Mouse (Mus musculus) heart, adult 2 months (tissue): ENCODE data around the gene Cmpk2. TPM values are rescaled to one million over a fixed set of nuclear protein-coding genes. Genes with fewer than 3 reads are reported as not detected.
A peak's percentile ranks its signal among the peaks of the same experiment; 100 is the strongest.

Source experiments
- DNase-seq, 2 experiments: peaks; one replicate each; pipeline ENCODE4 v3.0.0; 2021
- H3K27ac ChIP-seq: fragments of 200-600 bp; 2 replicates; pipeline ENCODE4 v1.8.1; 2022
- H3K27me3 ChIP-seq: fragments of 200-500 bp; 2 replicates; pipeline ENCODE4 v1.6.1; 2012; ENCODE audit warnings: mild to moderate bottlenecking, low read length, inconsistent platforms, mixed read lengths; ENCODE audit not compliant: control insufficient read depth, insufficient read depth
- H3K36me3 ChIP-seq: fragments of 200-500 bp; 2 replicates; pipeline ENCODE4 v1.6.1; 2012; ENCODE audit warnings: low read length, inconsistent platforms; ENCODE audit not compliant: control insufficient read depth, insufficient read depth
- H3K4me1 ChIP-seq: fragments of 200-500 bp; 2 replicates; pipeline ENCODE4 v1.6.1; 2011; ENCODE audit warnings: low read length; ENCODE audit not compliant: control insufficient read depth, insufficient read depth
- H3K4me3 ChIP-seq: fragments of 200-600 bp; 2 replicates; pipeline ENCODE4 v1.8.1; 2022
- H3K79me2 ChIP-seq: fragments of 200-500 bp; replicated peaks from 2 replicates; pipeline ENCODE4 v1.6.1; 2012; ENCODE audit warnings: mild to moderate bottlenecking, inconsistent platforms, low read length, moderate library complexity, mixed read lengths; ENCODE audit not compliant: control insufficient read depth, insufficient read depth
- H3K9ac ChIP-seq: fragments of 200-500 bp; 2 replicates; pipeline ENCODE4 v1.6.1; 2012; ENCODE audit warnings: low read depth, mild to moderate bottlenecking, control low read depth, inconsistent platforms, low read length, mixed read lengths
- CTCF ChIP-seq: fragments of 200-600 bp; IDR thresholded peaks from 2 replicates; pipeline ENCODE4 v1.8.1; 2022; ENCODE audit warnings: antibody characterized with exemption, mild to moderate bottlenecking, moderate library complexity
- EP300 ChIP-seq: fragments of 200-500 bp; IDR thresholded peaks from 2 replicates; pipeline ENCODE4 v1.6.1; 2011; ENCODE audit warnings: low read depth, low read length, control low read depth; ENCODE audit not compliant: insufficient read depth
- POLR2A ChIP-seq: fragments of 200-500 bp; IDR thresholded peaks from 2 replicates; pipeline ENCODE4 v1.6.1; 2011; ENCODE audit warnings: mild to moderate bottlenecking, low read depth, low read length, control low read depth; ENCODE audit not compliant: insufficient read depth
- WGBS: fragments of 180-500 bp; shearing (Covaris S2); methylation state at CpG from one replicate; pipeline ENCODE4 v1.1.7; 2018; 5-methylcytosine and 5-hydroxymethylcytosine counted together
- intact Hi-C: fragments of 180-260 bp; cut with DNase I; formaldehyde crosslinking; loops from one replicate; pipeline ENCODE4 v1.15.1; 2025
- polyA plus RNA-seq: library from polyadenylated mRNA; depleted of rRNA; stranded (reverse); fragments of >200 nt; gene quantifications from 2 replicates; pipeline ENCODE4 v1.2.3, GENCODE M21; 2012
- total RNA-seq, 2 experiments: library from RNA; stranded (reverse); gene quantifications; 2 replicates each; pipeline ENCODE4 v1.2.3; 2021

Gene Cmpk2
- total and polyA plus RNA-seq, 3 experiments, result 3.8 to 4.5 (median 4.2) TPM

DNA sequence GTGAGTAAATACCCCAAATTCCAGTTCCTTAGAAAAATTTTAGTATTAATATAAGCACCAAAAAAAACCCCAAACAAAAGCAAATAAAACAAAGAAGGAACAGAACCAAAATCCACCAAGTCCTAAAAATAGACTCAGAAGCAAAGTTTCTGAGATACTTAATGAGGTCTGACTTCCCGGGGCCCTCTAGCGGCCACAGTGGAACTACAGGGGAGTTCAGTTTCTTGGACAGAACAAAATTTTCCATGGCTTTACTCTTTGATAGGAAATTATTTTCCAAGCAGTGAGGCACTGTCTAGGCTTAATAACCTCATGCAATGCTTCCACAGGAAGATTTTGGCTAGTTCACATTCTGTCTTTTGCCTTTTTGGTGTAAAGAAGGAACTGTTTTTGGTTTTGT, 24.9 kb upstream of the Cmpk2 start:
- Histone ChIP-seq H3K36me3 (peaks cover 45% of the 10 kb centered on the region), H3K4me3 (no peak overlapping the region), H3K79me2 (no peaks in the 10 kb centered on the region), H3K27ac (peak overlapping the region; percentile 24; the same call in 1 of the 2 replicates), H3K27me3 (no peaks in the 10 kb centered on the region; the same call in 1 of the 2 replicates), H3K9ac (no peak overlapping the region), H3K4me1 (peaks cover 15% of the 10 kb centered on the region)
- TF ChIP-seq CTCF, result peak; percentile 97
- 0 out of 2 replicates have a peak, but pooled peaks have one; percentile 40 for TF ChIP-seq EP300
- TF ChIP-seq POLR2A, result no peak
- WGBS, result 2% methylated on average over 2 of the region's 2 CpGs
- DNase-seq, result peak; percentile 82 to 90
- intact Hi-C loops, result loop anchor here (2.0 to 10.0 kb wide), 2 partner anchors 15 to 1349 kb away; partner anchors contain the start of gene Id2

DNA sequence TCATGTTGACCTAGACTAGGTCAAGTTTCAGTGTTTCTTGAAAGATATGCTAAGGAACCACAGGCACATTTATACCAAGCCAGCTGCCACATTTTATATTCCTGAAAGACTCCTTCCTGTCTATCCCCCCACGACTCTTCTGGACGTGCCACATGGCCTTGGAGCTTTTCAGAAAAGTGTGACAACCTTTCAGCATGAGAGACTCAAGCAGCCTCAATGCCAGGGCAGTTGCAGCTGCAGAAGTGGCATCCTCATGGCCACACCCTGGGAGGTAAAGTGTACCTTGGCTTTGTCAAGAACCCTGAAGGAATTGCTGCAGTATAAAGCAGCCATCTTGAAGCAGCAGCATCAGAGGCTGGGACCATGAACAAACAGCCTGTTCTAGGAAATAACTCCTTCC, 24.5 kb upstream of the Cmpk2 start:
- no peak overlapping the region for H3K4me3 ChIP-seq
- peak overlapping the region; percentile 24; the same call in 1 of the 2 replicates for H3K27ac ChIP-seq
- peaks cover 48% of the 10 kb centered on the region for H3K36me3 ChIP-seq
- H3K79me2 ChIP-seq, result no peaks in the 10 kb centered on the region
- TF ChIP-seq EP300, result no peak
- no peak for TF ChIP-seq CTCF
- no peak for TF ChIP-seq POLR2A
- 55% methylated on average over 2 of the region's 2 CpGs for WGBS
- H3K4me1 ChIP-seq, result peaks cover 13% of the 10 kb centered on the region
- H3K9ac ChIP-seq, result no peak overlapping the region
- no peak for DNase-seq
- H3K27me3 ChIP-seq, result no peaks in the 10 kb centered on the region
- intact Hi-C loops, result loop anchor here (2.0 to 10.0 kb wide), 2 partner anchors 14 to 1350 kb away; partner anchors contain the start of gene Id2

- TF ChIP-seq EP300, result 0 out of 2 replicates have a peak, but pooled peaks have one; percentile 39
- TF ChIP-seq CTCF, result no peak
- peak overlapping the region; percentile 73 for H3K27ac ChIP-seq
Measured at GRCm38 (mm10) chr12:26446377-26447045, 22.5 kb upstream of the Cmpk2 start.

GRCm38 (mm10) chr12:26449483-26449882, 19.5 kb upstream of the Cmpk2 start:
- 85% methylated on average over 2 of the region's 2 CpGs for WGBS
- intact Hi-C loops, result loop anchor here (10.0 kb wide), 1 partner anchor 1355 kb away; the partner anchor contains the start of gene Id2
- peaks cover 57% of the 10 kb centered on the region for H3K36me3 ChIP-seq
- TF ChIP-seq POLR2A, result no peak
- H3K79me2 ChIP-seq, result no peaks in the 10 kb centered on the region
- peaks cover 18% of the 10 kb centered on the region for H3K4me1 ChIP-seq
- no peak overlapping the region for H3K27ac ChIP-seq
- H3K27me3 ChIP-seq, result no peaks in the 10 kb centered on the region
- no peak for DNase-seq
- H3K9ac ChIP-seq, result no peak overlapping the region
- H3K4me3 ChIP-seq, result no peak overlapping the region

More at GRCm38 (mm10) chr12:26446377-26447045, 22.5 kb upstream of the Cmpk2 start:
- peaks cover 57% of the 10 kb centered on the region for H3K36me3 ChIP-seq
- no peak overlapping the region for H3K4me3 ChIP-seq
- H3K4me1 ChIP-seq, result peaks cover 12% of the 10 kb centered on the region
- DNase-seq, result peak in 1 of 2 experiments; percentile 21
- intact Hi-C loops, result loop anchor here (10.0 kb wide), 1 partner anchor 1352 kb away; the partner anchor contains the start of gene Id2
- H3K79me2 ChIP-seq, result no peaks in the 10 kb centered on the region
- 54% methylated on average over 4 of the region's 4 CpGs for WGBS
- no peaks in the 10 kb centered on the region for H3K27me3 ChIP-seq
- H3K9ac ChIP-seq, result no peak overlapping the region

DNA sequence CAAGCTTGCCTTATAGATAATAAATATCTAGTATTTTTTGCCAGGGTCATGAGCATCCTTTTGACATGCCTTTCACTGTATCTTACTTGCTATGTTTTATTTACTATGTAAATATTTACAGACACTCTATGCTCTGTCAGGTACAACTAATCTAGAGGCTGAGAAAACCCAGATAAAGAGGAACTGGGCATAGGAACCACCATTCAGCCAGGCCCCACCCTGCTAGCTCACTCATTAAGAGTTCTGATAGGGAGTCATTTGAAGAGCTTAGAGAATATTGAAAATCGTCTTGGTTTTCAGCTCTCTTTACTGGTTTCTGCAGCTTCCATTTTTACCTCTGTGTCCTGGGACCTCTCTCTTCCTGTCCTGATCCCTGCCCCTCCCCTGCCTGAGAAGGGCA, 17.9 kb upstream of the Cmpk2 start:
- intact Hi-C loops, result no loop called here
- Histone ChIP-seq H3K9ac (no peak overlapping the region), H3K79me2 (no peaks in the 10 kb centered on the region), H3K4me3 (no peak overlapping the region), H3K27me3 (no peaks in the 10 kb centered on the region), H3K36me3 (peaks cover 41% of the 10 kb centered on the region), H3K4me1 (peaks cover 16% of the 10 kb centered on the region), H3K27ac (peak overlapping the region; percentile 10)
- DNase-seq, result no peak
- WGBS, result 14% methylated on average over 1 of the region's 1 CpGs
- TF ChIP-seq POLR2A, result no peak
- TF ChIP-seq EP300, result no peak
- TF ChIP-seq CTCF, result no peak

GRCm38 (mm10) chr12:26452951-26453350, 16.1 kb upstream of the Cmpk2 start:
- Histone ChIP-seq H3K36me3 (peaks cover 32% of the 10 kb centered on the region), H3K27me3 (no peaks in the 10 kb centered on the region), H3K27ac (peak overlapping the region; percentile 9; the same call in 1 of the 2 replicates), H3K4me1 (peaks cover 14% of the 10 kb centered on the region), H3K9ac (peak overlapping the region; percentile 25; the same call in 1 of the 2 replicates), H3K79me2 (no peaks in the 10 kb centered on the region), H3K4me3 (no peak overlapping the region)
- WGBS, result 28% methylated on average over 4 of the region's 4 CpGs
- intact Hi-C loops, result no loop called here
- DNase-seq, result no peak
- TF ChIP-seq CTCF, result no peak
- TF ChIP-seq POLR2A, result no peak
- TF ChIP-seq EP300, result no peak
